Mouse (Mus musculus): ENCODE data around the gene Grm7.

Gene Grm7

DNA sequence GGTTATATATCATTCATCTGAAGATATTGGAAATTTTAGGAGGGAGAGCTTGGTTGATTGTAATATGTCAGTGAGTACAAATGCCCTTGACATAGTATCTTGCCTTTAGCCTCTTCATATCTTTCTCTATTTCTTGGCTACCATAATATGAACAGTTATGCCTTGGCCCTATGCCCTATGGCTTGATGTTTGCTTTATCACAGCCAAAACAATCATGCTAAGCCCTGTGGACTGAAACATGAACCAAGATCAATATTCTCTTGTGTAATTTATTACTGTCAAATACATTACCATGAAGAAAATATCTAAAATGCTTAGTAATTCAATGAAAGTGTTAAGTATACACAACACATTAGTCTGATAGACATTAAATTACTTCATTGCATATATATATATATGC lies 222.9 kb downstream of the Grm7 start:
- in situ Hi-C loops (cut with MseI, MboI) = no loop called here

DNA sequence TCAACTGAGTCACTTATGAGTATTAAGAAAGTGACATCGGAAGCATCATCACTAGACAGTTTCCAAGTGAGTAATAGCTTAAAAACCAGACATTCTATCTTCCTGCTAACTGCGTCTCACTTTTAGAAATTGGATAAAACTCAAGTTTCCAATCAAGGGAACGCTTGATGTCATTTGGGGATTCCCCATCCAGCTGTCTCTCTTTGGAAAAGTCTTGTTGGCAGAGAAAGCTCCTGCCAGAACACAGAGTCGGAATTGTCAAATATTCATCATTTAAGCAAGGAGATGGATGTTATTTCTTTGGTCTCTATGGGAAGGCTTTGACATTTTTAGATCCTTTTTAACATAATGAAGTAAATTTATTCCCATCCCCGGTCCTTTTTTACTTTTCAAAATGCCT lies 336.6 kb downstream of the Grm7 start:
- in situ Hi-C loops (cut with MseI, MboI) = no loop called here

DNA sequence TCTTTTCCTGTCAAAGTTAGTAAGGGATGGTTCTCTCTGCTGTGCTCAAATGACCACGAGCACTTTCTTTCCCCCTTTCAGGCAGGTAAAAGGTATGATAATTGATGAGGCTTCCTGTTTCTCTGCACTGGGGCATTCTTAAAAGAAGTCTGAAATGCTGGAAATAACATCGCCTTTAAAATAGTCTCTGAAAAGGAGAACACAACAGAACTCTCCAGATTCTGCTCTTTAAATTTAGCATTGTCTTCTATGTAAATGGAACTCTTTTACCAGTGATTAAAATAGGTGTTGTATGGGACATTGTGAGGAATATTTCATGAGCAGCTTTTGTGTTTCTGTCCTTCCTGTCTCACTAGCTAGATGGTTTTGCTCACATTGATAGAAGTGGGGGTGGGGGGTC lies 393.7 kb downstream of the Grm7 start:
- in situ Hi-C loops (cut with MseI, MboI) = no loop called here

DNA sequence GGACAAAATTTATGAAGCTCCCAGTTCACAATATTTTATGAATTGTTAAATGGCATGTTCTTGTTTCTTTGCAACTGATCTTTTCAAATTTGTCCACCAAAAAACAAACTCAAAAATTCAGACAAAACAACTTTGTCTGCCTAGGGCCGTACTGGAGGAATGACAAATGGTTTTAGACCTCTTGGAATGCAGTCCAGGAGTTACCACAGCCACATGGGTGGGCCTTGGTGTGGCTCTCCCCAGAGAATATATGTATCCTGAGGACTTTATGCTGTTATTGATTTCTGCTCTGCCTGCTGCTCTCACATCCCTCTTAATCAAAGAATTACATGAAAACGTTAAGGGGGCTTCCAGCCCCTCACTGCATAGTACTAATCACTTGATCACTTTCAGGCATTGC lies 400.5 kb downstream of the Grm7 start:
- in situ Hi-C loops (cut with MseI, MboI) = no loop called here

DNA sequence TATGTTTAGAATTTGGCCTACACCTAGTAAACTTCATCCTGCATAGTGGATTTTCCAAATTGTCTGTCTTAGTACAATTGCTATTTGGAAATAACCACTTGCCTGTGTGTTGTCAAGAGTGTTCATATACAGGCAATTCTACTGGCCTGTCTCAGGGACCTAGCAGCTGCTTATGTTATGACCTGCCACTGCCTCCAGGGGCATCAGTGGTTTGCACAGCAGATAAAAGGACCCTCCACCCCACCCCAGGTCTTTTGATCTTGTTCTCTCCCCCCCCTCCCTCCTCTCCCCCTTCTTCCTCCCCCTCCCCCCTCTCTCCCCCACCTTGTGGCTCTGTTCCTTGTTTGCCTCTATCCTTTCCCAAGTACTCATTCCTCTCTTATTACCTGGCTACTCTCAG lies 403.9 kb downstream of the Grm7 start:
- in situ Hi-C loops (cut with MseI, MboI) = no loop called here

DNA sequence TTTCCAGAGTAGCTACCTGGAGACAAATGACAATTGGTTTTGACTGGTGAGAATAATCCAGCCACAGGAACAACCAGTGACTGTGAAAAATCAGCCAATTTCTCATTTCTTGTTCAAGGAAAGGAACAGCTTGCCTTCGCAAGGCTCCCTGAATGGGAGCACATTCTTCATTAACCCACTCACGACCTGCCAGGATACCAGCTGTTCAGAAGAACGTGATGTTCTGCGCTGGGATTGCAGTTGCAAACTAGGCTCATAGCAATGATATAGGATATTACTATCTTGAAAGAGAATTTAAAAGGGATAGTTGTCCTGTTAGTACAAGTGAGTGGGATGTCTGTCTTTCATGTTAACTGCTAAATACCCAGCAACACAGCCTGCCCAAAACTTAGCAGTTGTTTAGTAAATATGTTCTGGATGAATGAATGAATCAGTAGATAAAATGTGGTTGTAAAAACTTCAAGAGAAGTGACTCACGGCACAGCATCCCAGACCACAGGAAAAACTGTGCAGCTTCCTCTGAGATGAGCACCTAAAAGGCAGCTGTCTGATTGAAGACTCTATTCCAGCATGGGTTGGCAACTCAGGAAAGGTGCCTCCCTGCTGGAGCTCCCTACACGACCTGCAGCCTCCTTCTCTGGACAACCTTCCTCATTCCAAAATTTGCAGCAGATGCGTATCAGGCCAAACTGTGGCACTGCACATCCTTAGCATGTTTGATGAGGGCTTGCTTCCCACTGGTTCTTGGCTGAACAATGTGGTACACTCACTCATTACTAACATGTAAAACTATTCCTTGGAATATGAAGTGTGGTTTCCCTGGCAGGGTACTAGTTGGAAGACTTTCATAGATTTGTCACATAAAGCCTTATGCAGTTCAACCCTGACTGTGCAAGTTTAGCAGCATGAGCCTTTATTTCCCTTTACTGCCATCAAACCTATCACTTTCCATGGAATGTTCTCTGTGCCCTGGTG lies 408.9 kb downstream of the Grm7 start:
- in situ Hi-C loops (cut with MseI, MboI) = no loop called here

DNA sequence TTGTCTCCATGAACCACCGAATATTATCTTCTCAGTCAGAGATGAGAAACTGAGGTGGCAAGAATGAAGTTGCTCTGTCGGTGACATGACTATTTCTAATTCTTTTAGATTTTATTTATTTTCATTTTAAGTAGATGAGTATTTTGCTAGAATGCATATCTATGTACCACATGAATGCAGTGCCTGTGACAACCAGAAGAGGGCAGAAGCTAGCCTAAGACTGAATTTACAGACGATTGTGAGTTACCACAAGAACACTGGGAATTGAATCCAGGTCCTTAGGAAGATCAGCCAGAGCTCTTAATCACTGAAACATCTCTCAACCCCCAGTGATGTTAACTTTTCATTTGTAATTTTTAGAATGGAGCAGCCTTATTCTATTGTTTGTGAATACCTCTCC lies 412.4 kb downstream of the Grm7 start:
- in situ Hi-C loops (cut with MseI, MboI) = no loop called here

DNA sequence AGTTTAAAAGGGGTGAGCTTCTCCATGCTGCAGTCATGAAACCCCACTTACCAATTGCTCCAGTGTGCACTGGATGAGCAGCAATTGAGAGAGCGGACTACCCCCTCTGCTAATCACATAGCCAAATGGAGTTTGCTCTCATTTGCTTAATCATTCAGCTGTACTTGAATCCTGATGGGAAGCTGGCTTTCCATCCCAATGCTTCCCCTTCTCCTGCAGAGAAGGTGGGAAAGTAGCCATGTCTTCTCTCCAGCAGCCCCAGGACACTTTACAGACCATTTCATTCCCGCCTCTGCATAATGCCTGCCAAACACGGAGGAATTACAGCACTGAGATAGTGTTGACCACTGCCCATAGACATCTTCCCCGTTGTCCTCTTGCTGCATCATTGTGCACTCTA lies 414.6 kb downstream of the Grm7 start:
- in situ Hi-C loops (cut with MseI, MboI) = no loop called here

DNA sequence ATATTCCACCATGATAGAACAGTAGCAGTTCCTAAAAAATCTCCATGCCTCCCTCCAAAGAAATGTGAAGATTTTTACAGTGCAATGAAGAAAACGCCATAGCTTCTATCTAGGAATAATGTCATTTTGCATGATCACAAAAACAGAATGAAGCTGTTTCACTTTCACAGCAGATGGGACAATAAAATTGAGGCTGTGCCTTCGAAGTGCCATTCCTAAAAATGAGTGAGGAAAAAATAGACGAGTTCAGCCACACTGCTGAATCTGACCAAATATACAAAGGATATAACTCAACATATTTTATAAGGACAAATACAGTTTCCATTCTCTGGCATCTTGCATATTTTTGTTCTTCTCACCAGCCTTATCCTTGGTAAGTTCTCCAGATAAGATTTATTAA lies 439.2 kb downstream of the Grm7 start:
- in situ Hi-C loops (cut with MseI, MboI) = no loop called here

DNA sequence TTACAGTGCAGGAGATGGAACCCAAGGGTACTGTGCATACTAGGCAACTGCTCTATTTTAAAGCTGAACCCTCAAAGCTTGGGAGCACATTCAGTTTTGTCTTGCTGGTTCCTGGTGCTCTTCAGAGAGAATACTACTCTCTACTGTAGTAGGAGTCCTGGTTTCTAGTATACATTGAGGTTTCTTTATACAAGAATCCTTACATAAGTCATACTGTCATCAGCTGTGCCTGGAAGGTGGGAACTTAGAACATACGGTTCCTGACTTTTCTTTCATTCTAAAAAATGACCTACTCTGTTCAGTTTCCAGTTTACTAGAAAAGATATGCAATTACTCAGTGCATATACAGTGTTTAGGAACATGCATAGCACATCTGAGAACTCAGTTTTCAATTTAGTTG lies 449.4 kb downstream of the Grm7 start:
- in situ Hi-C loops (cut with MseI, MboI) = no loop called here

DNA sequence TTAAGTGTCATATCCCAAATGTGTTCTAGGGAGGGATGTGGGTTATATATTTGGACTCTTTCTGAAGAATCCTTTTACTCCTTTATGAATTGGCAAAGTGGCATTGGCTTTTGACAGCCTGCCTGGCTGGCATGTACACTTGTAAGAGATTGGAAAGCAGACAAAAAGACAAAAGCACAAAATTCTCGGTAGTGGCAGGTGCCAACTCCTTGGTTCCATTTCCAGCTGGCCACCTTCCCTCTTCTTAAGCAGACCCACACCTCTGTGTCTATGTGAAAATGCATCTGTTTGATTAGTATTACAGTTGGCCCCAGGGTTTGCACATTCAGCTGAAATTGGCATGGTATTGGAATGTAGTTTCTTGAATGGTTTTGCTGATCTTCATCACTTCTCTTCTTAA lies 460.1 kb downstream of the Grm7 start:
- in situ Hi-C loops (cut with MseI, MboI) = no loop called here

DNA sequence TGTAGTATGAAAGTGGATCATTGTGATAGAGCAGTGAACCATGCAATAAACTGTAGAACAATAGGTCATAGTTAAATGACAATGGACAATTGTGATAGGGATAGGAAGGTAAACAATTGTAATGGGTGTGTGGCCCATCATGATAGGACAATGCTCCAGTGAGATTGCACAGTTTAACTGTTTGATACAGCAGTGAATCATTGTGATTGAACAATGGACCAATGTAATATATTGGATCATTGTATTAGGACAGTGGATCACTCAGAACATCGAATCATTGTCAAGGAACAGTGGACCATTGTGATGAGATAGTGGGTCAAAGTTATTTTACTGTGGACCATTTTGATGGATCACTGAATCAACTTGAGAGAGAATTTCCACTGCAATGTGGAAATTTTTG lies 515.7 kb downstream of the Grm7 start:
- in situ Hi-C loops (cut with MseI, MboI) = no loop called here

DNA sequence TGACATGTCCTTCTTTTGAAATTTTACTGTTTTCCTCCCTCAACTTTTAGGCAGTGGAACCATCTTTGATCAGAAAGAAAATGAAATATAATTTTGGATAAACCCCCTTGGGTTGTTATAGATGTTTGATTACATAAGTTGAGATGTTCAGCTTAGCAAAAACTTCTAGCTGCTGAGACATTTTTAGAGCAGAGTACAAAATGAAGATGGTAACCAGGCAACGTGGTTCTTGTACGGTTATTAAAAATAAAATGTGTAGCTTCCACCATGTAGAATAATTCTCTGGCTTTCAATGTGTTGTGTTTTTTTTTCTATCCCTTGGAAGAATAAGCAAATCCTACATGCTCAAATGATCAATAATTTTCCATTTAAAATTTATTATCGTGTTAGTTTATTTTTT lies 550.0 kb downstream of the Grm7 start:
- in situ Hi-C loops (cut with MseI, MboI) = no loop called here

DNA sequence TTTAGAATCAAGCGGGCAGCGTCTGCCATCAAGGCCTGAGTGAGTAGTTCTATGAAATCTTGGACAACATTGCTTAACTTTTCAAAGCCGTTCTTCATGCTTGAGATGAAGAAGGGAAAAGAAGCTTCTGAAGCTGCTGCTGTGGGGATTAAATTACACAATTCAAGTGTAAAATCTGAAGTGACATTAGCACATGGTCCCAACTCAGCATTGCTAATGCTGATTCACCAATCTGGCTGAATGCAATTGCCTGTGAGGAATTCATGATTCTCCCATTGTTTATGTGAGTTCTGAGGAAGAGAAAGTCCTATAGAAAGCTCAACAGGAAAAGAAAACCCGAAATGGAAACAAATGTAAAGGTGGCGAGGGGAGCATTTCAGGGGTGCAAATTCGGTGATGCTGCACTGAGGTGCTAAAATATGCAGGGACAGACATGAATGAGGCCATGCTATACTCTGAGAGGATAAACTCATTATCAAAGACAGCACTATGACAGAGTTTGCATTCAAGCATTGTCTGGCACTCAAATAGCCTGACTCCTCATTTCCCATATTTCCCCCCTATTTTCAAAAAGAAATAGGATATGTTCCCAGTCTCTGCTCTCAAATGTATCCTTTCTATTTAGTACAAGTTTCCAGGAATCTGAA lies 575.8 kb downstream of the Grm7 start:
- in situ Hi-C loops (cut with MseI, MboI) = no loop called here

DNA sequence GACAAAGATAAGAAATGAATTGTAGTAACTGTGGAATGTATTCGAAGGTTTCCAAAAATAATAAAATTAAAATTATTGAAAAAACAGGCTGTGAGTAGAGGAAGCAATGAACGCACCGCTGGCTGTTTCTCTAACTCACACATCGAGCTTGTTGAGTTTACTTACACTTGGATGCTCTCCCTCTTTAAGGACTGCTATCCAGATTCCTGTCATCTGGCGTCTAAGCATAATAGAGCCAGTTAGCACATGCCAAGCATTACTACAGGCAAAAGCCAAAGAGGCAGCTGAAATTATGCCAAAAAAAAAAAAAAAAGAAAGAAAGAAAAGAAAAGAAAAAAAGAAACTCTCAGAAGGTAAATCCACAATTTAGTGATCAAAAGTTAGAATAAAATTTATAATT lies 609.8 kb downstream of the Grm7 start:
- in situ Hi-C loops (cut with MseI, MboI) = no loop called here

DNA sequence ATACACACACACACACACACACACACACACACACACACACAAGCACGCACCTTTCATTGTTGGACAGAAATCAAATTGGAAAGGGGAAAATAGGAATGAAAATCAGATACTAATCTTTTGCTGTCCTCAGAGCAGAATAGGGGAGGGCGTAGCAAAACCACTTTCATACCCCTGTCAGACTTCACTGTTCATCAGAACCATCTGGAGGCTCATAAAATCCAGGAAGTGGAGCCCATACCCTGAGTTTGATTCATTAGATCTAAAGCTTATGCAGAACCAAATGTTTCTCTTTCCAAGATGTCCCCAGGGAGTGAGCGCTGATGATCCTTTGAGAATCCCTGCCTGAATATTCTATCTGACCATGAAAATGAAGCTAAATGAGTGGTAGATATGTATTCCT lies 611.6 kb downstream of the Grm7 start:
- in situ Hi-C loops (cut with MseI, MboI) = no loop called here

DNA sequence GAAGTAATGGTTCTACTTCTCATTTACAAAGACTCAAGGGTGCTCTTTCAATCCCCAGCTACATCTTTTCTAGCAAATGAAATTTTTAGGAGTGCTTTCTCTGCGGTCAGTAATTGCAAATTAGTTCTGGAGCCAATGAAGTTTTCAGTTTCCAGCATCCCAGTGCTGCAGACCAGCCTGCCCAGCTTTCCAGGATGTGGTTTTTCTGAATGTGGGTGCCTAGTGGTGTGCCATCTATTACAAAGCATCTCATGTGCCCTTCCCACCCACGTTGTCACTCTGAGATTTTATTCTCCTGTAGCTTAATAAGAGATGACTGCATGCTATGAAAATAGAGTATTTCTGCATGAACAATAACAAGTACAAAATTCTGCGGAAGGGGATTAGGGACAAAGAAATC lies 612.9 kb downstream of the Grm7 start:
- in situ Hi-C loops (cut with MseI, MboI) = no loop called here

DNA sequence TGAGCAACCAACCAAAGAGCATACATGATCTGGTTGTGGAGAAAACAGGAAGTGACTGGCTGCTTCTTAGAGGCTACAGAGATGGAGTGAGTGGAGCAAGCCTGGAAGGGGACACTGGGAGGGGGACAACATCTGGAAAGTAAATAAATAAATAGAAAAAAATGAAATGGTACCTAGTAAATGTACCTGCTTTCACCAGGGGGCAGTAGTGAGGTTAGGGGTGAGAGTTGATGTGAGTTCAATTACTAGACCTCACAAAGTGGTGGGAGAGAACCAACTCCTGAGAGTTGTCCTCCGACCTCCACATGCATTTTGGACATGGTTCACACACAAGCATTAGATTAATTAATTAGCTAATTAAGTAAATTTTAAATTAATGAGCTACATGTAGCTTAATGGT lies 615.8 kb downstream of the Grm7 start:
- in situ Hi-C loops (cut with MseI, MboI) = no loop called here

DNA sequence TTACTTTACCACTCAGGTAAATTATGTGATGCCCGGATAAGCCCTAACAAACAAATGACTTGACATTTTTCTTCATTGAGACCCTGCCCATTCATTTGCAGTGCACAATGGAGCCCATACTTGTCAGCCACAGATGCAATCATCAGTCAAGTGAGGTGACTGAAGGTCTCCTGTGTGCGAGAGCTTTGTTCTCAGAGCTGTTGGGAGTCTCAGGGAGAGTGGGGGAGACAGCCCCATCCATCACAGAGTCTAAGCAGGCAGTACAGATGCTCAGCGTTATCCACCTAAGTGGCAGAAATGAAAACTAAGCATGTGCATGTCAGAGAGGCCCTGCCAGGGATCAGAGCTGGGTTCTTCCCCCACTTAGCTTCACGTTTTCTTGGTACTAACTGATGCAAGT lies 631.3 kb downstream of the Grm7 start:
- in situ Hi-C loops (cut with MseI, MboI) = no loop called here

DNA sequence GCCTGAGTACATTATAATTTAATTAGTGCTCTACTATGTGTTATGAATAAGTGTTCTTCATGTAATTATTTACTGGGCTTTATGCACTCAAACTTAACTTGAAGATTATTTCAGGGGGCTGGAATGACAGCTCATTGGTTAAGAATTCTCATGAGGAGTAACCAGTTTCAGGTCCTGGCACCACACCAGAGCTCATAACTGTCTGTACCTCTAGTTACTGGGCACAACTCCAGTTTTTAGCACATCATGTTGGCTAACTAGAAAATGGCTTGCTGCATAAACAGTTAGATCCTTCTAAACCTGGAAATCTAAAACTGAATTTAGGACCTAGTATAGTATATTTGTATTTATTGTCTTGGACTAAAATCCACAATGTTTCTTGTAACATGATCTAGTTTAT lies 633.1 kb downstream of the Grm7 start:
- in situ Hi-C loops (cut with MseI, MboI) = no loop called here

DNA sequence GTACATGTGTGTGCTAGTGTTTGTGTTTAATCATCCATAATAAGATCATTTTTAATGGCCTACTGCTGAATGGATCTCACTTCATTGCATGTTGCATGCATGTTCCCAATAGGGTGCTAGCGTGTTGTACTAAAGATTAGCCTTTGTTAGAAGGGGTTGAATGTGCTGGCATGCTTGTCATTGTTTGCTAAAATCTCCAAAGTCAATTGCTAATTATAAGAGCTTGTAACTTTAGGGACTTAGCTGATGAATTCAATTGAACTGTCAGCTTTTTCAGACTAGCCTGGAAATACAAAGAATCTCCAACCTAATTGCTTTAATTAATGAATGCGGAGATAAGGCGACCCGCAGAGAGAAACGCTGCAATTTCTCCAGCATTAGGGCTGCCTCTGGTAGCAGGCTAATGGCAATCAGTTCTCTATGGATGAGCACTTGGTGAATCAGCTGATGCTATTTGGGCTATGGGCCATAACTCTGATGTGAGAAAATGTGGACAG lies 648.2 kb downstream of the Grm7 start:
- in situ Hi-C loops (cut with MseI, MboI) = no loop called here

DNA sequence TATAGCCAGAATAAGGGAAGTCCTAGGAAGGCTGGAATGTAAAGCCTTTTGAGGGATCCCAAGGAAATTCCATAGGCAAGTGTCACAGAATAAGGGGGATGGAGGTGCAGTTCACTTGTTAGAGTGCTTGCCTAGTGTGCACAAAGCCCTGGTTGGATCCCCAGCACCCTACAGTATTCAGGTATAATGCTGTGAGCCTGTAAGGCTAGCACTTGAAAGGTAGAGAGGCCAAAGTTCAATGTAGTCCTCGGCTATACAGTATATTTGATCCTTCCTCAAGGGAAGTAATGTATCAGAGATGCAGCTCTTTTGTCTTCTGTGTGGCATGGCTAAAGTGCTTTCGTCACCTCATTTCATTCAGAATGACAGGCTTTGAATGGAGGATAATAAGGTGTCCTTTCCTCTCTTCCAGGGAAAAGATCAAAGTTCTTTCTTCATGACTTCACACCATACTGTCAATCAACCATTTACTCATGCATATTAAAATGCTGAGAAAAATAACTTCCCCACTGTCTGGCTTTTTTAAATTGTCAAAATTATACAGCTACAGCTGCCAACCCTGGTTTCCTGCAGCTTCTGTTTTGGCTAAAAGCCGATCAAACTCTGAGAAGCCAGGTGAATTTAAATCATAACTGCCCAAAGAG lies 658.7 kb downstream of the Grm7 start:
- in situ Hi-C loops (cut with MseI, MboI) = no loop called here

DNA sequence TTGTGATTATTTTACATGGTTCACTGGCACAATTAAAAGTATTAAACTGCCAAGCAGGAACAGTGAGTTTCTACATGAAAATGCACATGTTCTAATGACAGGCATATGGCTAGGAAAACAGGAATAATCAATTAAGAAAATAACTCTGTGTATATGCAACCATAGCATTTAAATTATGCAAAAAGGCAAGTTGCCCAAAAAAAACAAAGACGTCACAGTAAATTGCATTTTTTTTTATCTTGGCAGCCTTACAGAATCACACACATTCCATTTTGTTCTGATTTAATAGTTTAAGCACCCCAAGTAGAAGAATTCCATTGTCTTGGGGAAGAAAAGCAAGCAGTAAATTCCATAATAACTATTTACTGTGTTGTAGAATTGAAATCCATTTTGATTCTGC lies 716.3 kb downstream of the Grm7 start:
- in situ Hi-C loops (cut with MseI, MboI) = no loop called here

Measured in mouse trophoblast stem cell (cell line).